Comparison of ENCODE assay signal across 19 mouse cellular contexts in the genomic region with DNA sequence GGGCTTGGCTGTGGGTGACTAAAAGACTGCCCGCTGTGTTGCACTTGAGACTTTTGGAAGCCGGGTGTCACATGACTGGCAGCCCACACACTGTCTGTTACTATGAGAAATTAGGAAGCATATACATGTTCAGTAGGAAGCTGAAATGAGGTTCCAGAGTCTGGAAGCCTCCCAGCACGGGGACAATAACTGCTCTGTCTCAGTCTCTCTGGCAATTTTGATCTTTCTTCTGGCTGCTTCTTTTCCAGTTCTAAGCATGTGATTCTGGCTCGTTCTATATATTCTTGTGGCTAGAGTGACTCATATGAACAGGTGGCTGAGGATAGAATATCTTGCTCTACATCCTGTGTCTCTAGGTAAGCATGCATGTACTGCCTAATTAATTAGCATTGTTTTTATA. TPM values are rescaled to one million over a fixed set of nuclear protein-coding genes. Genes with fewer than 3 reads are reported as not detected.
"Had no signal": no experiment of that assay in that cellular context is flagged by ENCODE, and none has a peak within 500 bp of the region (broad histone marks: within the 10 kb centered on the region; RNA-seq: fewer than 3 reads in every experiment).

No protein-coding gene starts in this region.

- H3K36me3 ChIP-seq: limb, embryonic 15.5 days; liver, embryonic 12.5 days; midbrain, embryonic 12.5 days had no signal

- H3K27me3 ChIP-seq: limb, embryonic 15.5 days; liver, embryonic 12.5 days; midbrain, embryonic 12.5 days had no signal

- H3K4me3 ChIP-seq: limb, embryonic 15.5 days; liver, embryonic 12.5 days; midbrain, embryonic 12.5 days had no signal

- H3K4me1 ChIP-seq: limb, embryonic 15.5 days; midbrain, embryonic 12.5 days had no signal

- H3K9me3 ChIP-seq: limb, embryonic 15.5 days; liver, embryonic 12.5 days; midbrain, embryonic 12.5 days had no signal

- DNase-seq: kidney, adult 11 months; kidney, adult 9 months; kidney, postnatal 36 days; layer of hippocampus, adult 9-11 months; layer of hippocampus, postnatal 36 days; lung, embryonic 14.5 days; lung, postnatal 10 days; thymus, adult 2 months; thymus, postnatal 4 days had no signal

- H3K27ac ChIP-seq: kidney, postnatal 0 days; limb, embryonic 15.5 days; liver, embryonic 12.5 days; midbrain, embryonic 12.5 days had no signal

RNA-seq across cellular contexts. Expression of a gene that starts 33.1 kb away (rescaled TPM):
- total RNA-seq: megakaryocyte-erythroid progenitor cell, adult 5-6 weeks had no signal
- polyA plus RNA-seq: limb, embryonic 11.5 days; limb, embryonic 15.5 days; liver, embryonic 12.5 days; liver, embryonic 16.5 days; lung, embryonic 14.5 days; midbrain, embryonic 12.5 days; neural tube, embryonic 14.5 days; small intestine, adult 2 months; stomach, embryonic 16.5 days had no signal
